In the genomic region with DNA sequence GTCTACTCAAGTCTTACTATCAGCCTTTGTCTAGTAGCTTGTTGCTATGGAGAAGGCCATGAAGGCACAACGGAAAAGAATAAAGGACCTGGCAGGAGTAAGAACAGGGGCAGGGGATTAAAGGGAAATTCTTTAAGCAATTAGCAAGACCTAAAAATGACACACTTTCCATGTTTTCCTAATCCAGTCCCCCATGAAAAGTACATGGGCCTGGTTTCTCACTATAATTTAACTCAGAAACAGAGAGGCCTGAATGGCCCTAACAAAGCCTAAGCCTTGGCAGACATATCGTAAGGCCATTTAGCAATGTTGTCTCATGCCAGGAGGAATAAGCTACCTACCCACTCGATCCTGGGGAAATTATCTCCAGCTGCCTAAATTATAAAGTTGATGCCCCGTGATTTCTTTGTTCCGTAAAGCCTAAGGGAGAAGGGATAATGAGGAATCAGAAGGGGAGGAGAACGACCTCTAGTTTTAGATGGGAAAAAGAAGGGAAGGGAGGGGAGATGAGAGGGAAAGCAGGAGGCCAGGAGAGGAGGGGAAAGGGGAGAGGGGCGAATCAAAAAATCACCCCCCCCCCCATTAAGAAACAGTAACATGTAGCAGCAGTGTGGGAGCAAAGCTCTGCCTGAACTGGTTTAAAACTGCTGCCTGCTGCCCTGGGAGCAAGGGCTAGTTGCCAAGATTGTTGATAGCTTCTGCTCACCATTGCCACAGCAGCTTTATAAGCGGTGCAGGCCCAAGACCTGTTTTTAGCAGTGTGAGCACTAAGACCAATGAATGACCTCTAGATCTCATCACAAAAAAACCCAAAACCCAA, we compare ENCODE assay signal across 8 mouse cellular contexts. TPM values are rescaled to one million over a fixed set of nuclear protein-coding genes. Genes with fewer than 3 reads are reported as not detected.
DNase-seq lines count a peak whose midpoint lies in the region; ATAC-seq lines count a peak whose summit lies in the region.

No protein-coding gene starts in this region.

- H3K36me3 ChIP-seq in hindbrain, embryonic 16.5 days (ENCODE audit: control insufficient read depth, insufficient read depth, low read length): no peaks in the 10 kb centered on the region
- no peaks in the 10 kb centered on the region for H3K36me3 ChIP-seq in midbrain, embryonic 16.5 days (ENCODE audit: control insufficient read depth, insufficient read depth, low read length)

- DNase-seq in right cerebral cortex, postnatal 10 days (ENCODE audit: low spot score in 2 of 2): peak; percentile 64 to 66
- DNase-seq in right cerebral cortex, postnatal 36 days (ENCODE audit: low spot score in 2 of 2): no peak
- peak; percentile 71 for DNase-seq in cerebellum, adult 9-10 months
- DNase-seq in gastrocnemius, postnatal 10 days: peak; percentile 41
- no peak for DNase-seq in T-cell, adult 2 months (ENCODE audit: low spot score)
- DNase-seq in spleen, postnatal 10 days (ENCODE audit: low spot score in 2 of 2): no peak

- H3K9ac ChIP-seq in hindbrain, embryonic 16.5 days (ENCODE audit: low read depth, low read length): peak overlapping the region; percentile 39
- peak overlapping the region; percentile 2; the same call in 1 of the 2 replicates for H3K9ac ChIP-seq in midbrain, embryonic 16.5 days (ENCODE audit: low read depth, low read length)

- H3K4me1 ChIP-seq in hindbrain, embryonic 16.5 days (ENCODE audit: control insufficient read depth, insufficient read depth, low read depth, low read length): peaks cover 25% of the 10 kb centered on the region
- H3K4me1 ChIP-seq in midbrain, embryonic 16.5 days (ENCODE audit: control insufficient read depth, insufficient read depth, low read length): peaks cover 45% of the 10 kb centered on the region

- ATAC-seq in hindbrain, embryonic 16.5 days: peak; percentile 58; the same call in 1 of the 2 replicates
- ATAC-seq in midbrain, embryonic 16.5 days: peak; percentile 59

- no peaks in the 10 kb centered on the region for H3K9me3 ChIP-seq in hindbrain, embryonic 16.5 days (ENCODE audit: control insufficient read depth, low read length)
- H3K9me3 ChIP-seq in midbrain, embryonic 16.5 days (replicated peaks; ENCODE audit: control insufficient read depth, low read length, poor library complexity, severe bottlenecking): no peaks in the 10 kb centered on the region

- WGBS in hindbrain, embryonic 16.5 days: 14% methylated on average over 8 of the region's 8 CpGs
- WGBS in midbrain, embryonic 16.5 days: 11% methylated on average over 8 of the region's 8 CpGs

- H3K4me2 ChIP-seq in hindbrain, embryonic 16.5 days (ENCODE audit: low read length): peak overlapping the region; percentile 18; the same call in 1 of the 2 replicates
- 0 out of 2 replicates have a peak overlapping the region, but pooled peaks have one; percentile 17 for H3K4me2 ChIP-seq in midbrain, embryonic 16.5 days (ENCODE audit: low read length)

- H3K27ac ChIP-seq in hindbrain, embryonic 16.5 days (ENCODE audit: low read depth, low read length): peak overlapping the region; percentile 84
- peak overlapping the region; percentile 79 for H3K27ac ChIP-seq in midbrain, embryonic 16.5 days (ENCODE audit: low read length)

- no peaks in the 10 kb centered on the region for H3K27me3 ChIP-seq in hindbrain, embryonic 16.5 days (replicated peaks; ENCODE audit: control insufficient read depth, insufficient read depth, low read length)
- H3K27me3 ChIP-seq in midbrain, embryonic 16.5 days (ENCODE audit: control insufficient read depth, insufficient read depth, low read depth, low read length): no peaks in the 10 kb centered on the region

- no peak overlapping the region for H3K4me3 ChIP-seq in hindbrain, embryonic 16.5 days (ENCODE audit: low read length)
- H3K4me3 ChIP-seq in midbrain, embryonic 16.5 days (ENCODE audit: low read depth, low read length): no peak overlapping the region

RNA-seq across cellular contexts. Expression of a gene that starts 56.9 kb away (rescaled TPM):
- total RNA-seq in gastrocnemius, postnatal 10 days (2021): 100 to 1,000 TPM; 248 to 260 TPM
- 419 and 449 TPM in 2 replicates for polyA plus RNA-seq in hindbrain, embryonic 16.5 days (2015; fragmentation: Nextera tagmentation; extraction: Ambion mirVana)
- polyA plus RNA-seq in midbrain, embryonic 16.5 days (2015; fragmentation: Nextera tagmentation; extraction: Ambion mirVana): 384 and 407 TPM in 2 replicates

Comparison
In these comparisons a context has a peak if more than half of its experiments do, and no peak if none do; other contexts are left out.
1. DNase-seq: peak in right cerebral cortex, postnatal 10 days (2 of 2), cerebellum, adult 9-10 months (single experiment) and gastrocnemius, postnatal 10 days (single experiment); none in right cerebral cortex, postnatal 36 days (0 of 2), T-cell, adult 2 months (single experiment) and spleen, postnatal 10 days (0 of 2).